Mouse (Mus musculus) ES-E14 (cell line): ENCODE measurements at regions not wholly inside any gene's neighbourhood (a gene's known extent, or its start where the extent isn't known, plus 50 kb on each side); places are given as distances from the start of the nearest gene placed in this dataset.

Experiments used
- DNase-seq: peaks from one replicate; pipeline ENCODE4 v3.0.0-alpha.2; 2013; ENCODE audit warnings: low read depth, low spot score
- H3K27ac ChIP-seq: 2 replicates; pipeline ENCODE4 v1.5.1; 2012; ENCODE audit warnings: low read depth, mild to moderate bottlenecking, low read length, moderate library complexity, mixed read lengths; ENCODE audit not compliant: poor library complexity, insufficient read depth, severe bottlenecking
- H3K36me3 ChIP-seq: 2 replicates; pipeline ENCODE4 v1.6.1; 2012; ENCODE audit warnings: mild to moderate bottlenecking, low read length, moderate library complexity, mixed read lengths; ENCODE audit not compliant: control insufficient read depth, poor library complexity, insufficient read depth, severe bottlenecking
- H3K4me1 ChIP-seq, 2 experiments: fragments of 150-350 bp in 1 of 2; sonication (generic) in 1 of 2; 2 replicates each; pipeline ENCODE4 v1.6.1; 2012; ENCODE audit warnings: low read length in 2 of 2, mild to moderate bottlenecking in 1 of 2, mixed read lengths in 1 of 2; ENCODE audit not compliant: control insufficient read depth in 2 of 2, insufficient read depth in 2 of 2, poor library complexity in 1 of 2
- H3K4me3 ChIP-seq, 2 experiments: fragments of 150-350 bp in 1 of 2; sonication (generic) in 1 of 2; 2 replicates each; pipeline ENCODE4 v1.5.1; 2012; ENCODE audit warnings: low read length in 2 of 2, low read depth in 1 of 2, mild to moderate bottlenecking in 1 of 2, mixed read lengths in 1 of 2; ENCODE audit not compliant: insufficient read depth in 1 of 2, poor library complexity in 1 of 2, severe bottlenecking in 1 of 2
- H3K9ac ChIP-seq: 2 replicates; pipeline ENCODE4 v1.6.1; 2012; ENCODE audit warnings: low read depth, mild to moderate bottlenecking, low read length, mixed read lengths; ENCODE audit not compliant: poor library complexity, insufficient read depth, severe bottlenecking
- H3K9me3 ChIP-seq: fragments of 150-350 bp; sonication (generic); 2 replicates; pipeline ENCODE4 v1.6.1; 2012; ENCODE audit warnings: low read depth, mild to moderate bottlenecking, low read length; ENCODE audit not compliant: control insufficient read depth, insufficient read depth
- CHD2 ChIP-seq: IDR thresholded peaks from 2 replicates; pipeline ENCODE4 v1.6.1; 2014; ENCODE audit warnings: mild to moderate bottlenecking, low read depth, low read length, inconsistent platforms
- HCFC1 ChIP-seq: IDR thresholded peaks from 2 replicates; pipeline ENCODE4 v1.6.1; 2012; ENCODE audit warnings: low read length, inconsistent platforms, borderline replicate concordance; ENCODE audit not compliant: insufficient read depth
- MAFK ChIP-seq: IDR thresholded peaks from 2 replicates; pipeline ENCODE4 v1.6.1; 2014; ENCODE audit warnings: mild to moderate bottlenecking, low read depth, low read length, inconsistent platforms; ENCODE audit not compliant: insufficient read depth
- ZC3H11A ChIP-seq: IDR thresholded peaks from 2 replicates; pipeline ENCODE4 v1.6.1; 2012; ENCODE audit warnings: low read depth, mild to moderate bottlenecking, inconsistent platforms, low read length, borderline replicate concordance
- ZNF384 ChIP-seq: IDR thresholded peaks from 2 replicates; pipeline ENCODE4 v1.6.1; 2012; ENCODE audit warnings: low read depth, low read length, inconsistent platforms
- in situ Hi-C, 2 experiments: fragments of 600-800 bp; cut with MboI; formaldehyde crosslinking; loops; one replicate each; pipeline ENCODE4 v1.15.1; 2025; ENCODE audit warnings: low sequenced_read_pairs in 2 of 2, inconsistent platforms in 1 of 2; ENCODE audit not compliant: unreplicated experiment in 2 of 2

- TF ChIP-seq MAFK (no peak), CHD2 (no peak), ZNF384 (no peak), ZC3H11A (no peak), HCFC1 (no peak)
- no peaks in the 10 kb centered on the region for H3K4me1 ChIP-seq
- no peak overlapping the region for H3K4me3 ChIP-seq
- no peak for DNase-seq
- no peaks in the 10 kb centered on the region for H3K36me3 ChIP-seq
- no peak overlapping the region for H3K9ac ChIP-seq
- in situ Hi-C loops, result no loop called here
- H3K9me3 ChIP-seq, result no peaks in the 10 kb centered on the region
- no peak overlapping the region for H3K27ac ChIP-seq
Observed at GRCm38 (mm10) chr1:88969630-88970029, 100.6 kb upstream of the Sh3bp4 start.

GRCm38 (mm10) chr1:88976101-88976500 is 94.1 kb upstream of the Sh3bp4 start:
- no peaks in the 10 kb centered on the region for H3K9me3 ChIP-seq
- in situ Hi-C loops, result no loop called here
- no peak overlapping the region for H3K4me3 ChIP-seq
- TF ChIP-seq ZNF384 (no peak), HCFC1 (no peak), CHD2 (no peak), MAFK (no peak), ZC3H11A (no peak)
- H3K27ac ChIP-seq, result no peak overlapping the region
- no peaks in the 10 kb centered on the region for H3K36me3 ChIP-seq
- H3K4me1 ChIP-seq, result no peaks in the 10 kb centered on the region
- no peak overlapping the region for H3K9ac ChIP-seq
- no peak for DNase-seq

GRCm38 (mm10) chr1:88988011-88988695 is 82.1 kb upstream of the Sh3bp4 start:
- in situ Hi-C loops, result no loop called here
- Histone ChIP-seq H3K9me3 (no peaks in the 10 kb centered on the region), H3K27ac (no peak overlapping the region), H3K36me3 (no peaks in the 10 kb centered on the region), H3K9ac (no peak overlapping the region), H3K4me1 (no peaks in the 10 kb centered on the region), H3K4me3 (no peak overlapping the region)
- no peak for DNase-seq
- TF ChIP-seq ZNF384 (no peak), HCFC1 (no peak), CHD2 (no peak), ZC3H11A (no peak)

GRCm38 (mm10) chr1:88994588-88995331 is 75.5 kb upstream of the Sh3bp4 start:
- Histone ChIP-seq H3K4me3 (no peak overlapping the region), H3K36me3 (no peaks in the 10 kb centered on the region), H3K9ac (no peak overlapping the region), H3K9me3 (no peaks in the 10 kb centered on the region), H3K27ac (no peak overlapping the region), H3K4me1 (peaks cover 0 to 3% of the 10 kb centered on the region in 2 experiments; a peak in 1 of 4 replicates)
- TF ChIP-seq MAFK (no peak), CHD2 (no peak), ZC3H11A (no peak), HCFC1 (no peak), ZNF384 (no peak)
- no peak for DNase-seq
- in situ Hi-C loops, result no loop called here

- DNase-seq, result no peak
- H3K4me3 ChIP-seq, result no peak overlapping the region
- H3K9ac ChIP-seq, result no peak overlapping the region
- in situ Hi-C loops, result no loop called here
- H3K4me1 ChIP-seq, result peaks cover 0 to 3% of the 10 kb centered on the region in 2 experiments; a peak in 1 of 4 replicates
- no peak overlapping the region for H3K27ac ChIP-seq
- no peaks in the 10 kb centered on the region for H3K36me3 ChIP-seq
- H3K9me3 ChIP-seq, result no peaks in the 10 kb centered on the region
- TF ChIP-seq ZC3H11A (no peak), ZNF384 (no peak), CHD2 (no peak), HCFC1 (no peak), MAFK (no peak)
Observed at GRCm38 (mm10) chr1:88995945-88996344, 74.3 kb upstream of the Sh3bp4 start.
